Mouse (Mus musculus) CH12.LX (cell line): ENCODE data around the gene Enah. TPM values are rescaled to one million over a fixed set of nuclear protein-coding genes. Genes with fewer than 3 reads are reported as not detected.

ENCODE experiments used
- DNase-seq: peaks from one replicate; pipeline ENCODE4 v3.0.0-alpha.2; 2013; ENCODE audit errors: extremely low read depth
- H3K27ac ChIP-seq: 2 replicates; pipeline ENCODE4 v1.5.1; 2012; ENCODE audit warnings: low read depth, mild to moderate bottlenecking, control low read depth, moderate library complexity; ENCODE audit not compliant: insufficient read depth
- H3K27me3 ChIP-seq: replicated peaks from 2 replicates; pipeline ENCODE3; 2012; ENCODE audit warnings: inconsistent platforms
- H3K36me3 ChIP-seq, 2 experiments: replicated peaks in 1 of 2; 2 replicates each; pipeline versions ENCODE3 to v1.6.1; 2012; ENCODE audit warnings: inconsistent platforms in 1 of 2, low read length in 1 of 2, mild to moderate bottlenecking in 1 of 2, mixed read lengths in 1 of 2, moderate library complexity in 1 of 2; ENCODE audit not compliant: control insufficient read depth in 1 of 2, insufficient read depth in 1 of 2
- H3K4me1 ChIP-seq, 2 experiments: 2 replicates each; pipeline ENCODE4 v1.6.1; 2012; ENCODE audit warnings: inconsistent platforms in 1 of 2, moderate library complexity in 1 of 2; ENCODE audit not compliant: insufficient read depth in 2 of 2, control insufficient read depth in 1 of 2
- H3K4me2 ChIP-seq: 2 replicates; pipeline ENCODE4 v1.6.1; 2012; ENCODE audit warnings: low read depth, mild to moderate bottlenecking, control low read depth; ENCODE audit not compliant: poor library complexity, insufficient read depth, severe bottlenecking
- H3K4me3 ChIP-seq, 3 experiments: fragments of 150-350 bp in 1 of 3; sonication (generic) in 1 of 3; replicated peaks in 1 of 3; 2 replicates each; pipeline versions ENCODE3 to v1.5.1; 2011 to 2012; ENCODE audit warnings: low read depth in 2 of 3, low read length in 2 of 3, mild to moderate bottlenecking in 2 of 3, moderate library complexity in 2 of 3, control low read depth in 1 of 3, improper control_type of control experiment in 1 of 3, inconsistent platforms in 1 of 3, mixed read lengths in 1 of 3; ENCODE audit not compliant: poor library complexity in 1 of 3
- H3K79me2 ChIP-seq: replicated peaks from 2 replicates; pipeline ENCODE4 v1.6.1; 2012; ENCODE audit warnings: mild to moderate bottlenecking, moderate library complexity; ENCODE audit not compliant: control insufficient read depth, poor library complexity, insufficient read depth, severe bottlenecking; ENCODE audit errors: extremely low read depth
- H3K9ac ChIP-seq: 2 replicates; pipeline ENCODE4 v1.6.1; 2012; ENCODE audit warnings: low read depth, mild to moderate bottlenecking, control low read depth, moderate library complexity; ENCODE audit not compliant: insufficient read depth
- H3K9me3 ChIP-seq: replicated peaks from 2 replicates; pipeline ENCODE3; 2012; ENCODE audit warnings: low read length, inconsistent platforms, mixed read lengths
- E2F4 ChIP-seq: IDR thresholded peaks from 2 replicates; pipeline ENCODE4 v1.6.1; 2011; ENCODE audit warnings: low read depth, low read length, improper control_type of control experiment; ENCODE audit not compliant: insufficient replicate concordance
- GABPA ChIP-seq: IDR thresholded peaks from 2 replicates; pipeline ENCODE4 v1.6.1; 2012; ENCODE audit warnings: low read depth, low read length, improper control_type of control experiment, inconsistent platforms; ENCODE audit not compliant: insufficient replicate concordance
- HCFC1 ChIP-seq: IDR thresholded peaks from 2 replicates; pipeline ENCODE4 v1.6.1; 2012; ENCODE audit warnings: low read depth, mild to moderate bottlenecking, inconsistent platforms, low read length, improper control_type of control experiment
- JUND ChIP-seq: conservative IDR thresholded peaks from 2 replicates; pipeline ENCODE4 v1.6.1; 2011; ENCODE audit warnings: low read depth, low read length, improper control_type of control experiment
- MAX ChIP-seq: IDR thresholded peaks from 2 replicates; pipeline ENCODE4 v1.6.1; 2011; ENCODE audit warnings: low read length, improper control_type of control experiment
- NRF1 ChIP-seq: IDR thresholded peaks from 2 replicates; pipeline ENCODE4 v1.6.1; 2014; ENCODE audit warnings: low read depth, mild to moderate bottlenecking, inconsistent platforms, low read length, improper control_type of control experiment, moderate library complexity
- PAX5 ChIP-seq: IDR thresholded peaks from 2 replicates; pipeline ENCODE4 v1.6.1; 2012; ENCODE audit warnings: low read length, inconsistent platforms, mixed read lengths
- SMC3 ChIP-seq: IDR thresholded peaks from 2 replicates; pipeline ENCODE4 v1.6.1; 2011; ENCODE audit warnings: low read depth, low read length, improper control_type of control experiment
- USF1 ChIP-seq: IDR thresholded peaks from 2 replicates; pipeline ENCODE4 v1.6.1; 2014; ENCODE audit warnings: low read depth, mild to moderate bottlenecking, inconsistent platforms, low read length, improper control_type of control experiment
- ZNF384 ChIP-seq: IDR thresholded peaks from 2 replicates; pipeline ENCODE4 v1.6.1; 2012; ENCODE audit warnings: low read depth, low read length, improper control_type of control experiment, inconsistent platforms
- dilution Hi-C: fragments of 300-500 bp; cut with MboI; formaldehyde crosslinking; loops from 2 replicates; pipeline ENCODE4 v1.14.3; 2020; ENCODE audit warnings: low sequenced_read_pairs; ENCODE audit not compliant: extremely low pct_unique_long_range_greater_than_20kb, extremely low pct_ligation_motif_present
- in situ Hi-C: fragments of 300-500 bp; cut with MboI; formaldehyde crosslinking; loops from 3 replicates; pipeline ENCODE4 v1.14.3; 2019; ENCODE audit warnings: low sequenced_read_pairs, low pct_ligation_motif_present, low pct_unique_long_range_greater_than_20kb, mixed read lengths
- polyA plus RNA-seq: library from polyadenylated mRNA; unstranded; fragments of >175 nt; gene quantifications from 2 replicates; pipeline ENCODE4 v1.2.1, GENCODE M21; 2012; ENCODE audit warnings: low read depth; ENCODE audit not compliant: insufficient read length
- total RNA-seq, 2 experiments: library from RNA; depleted of rRNA; stranded (reverse); fragments of 300-350 nt in 1 of 2; fragments of >200 nt in 1 of 2; gene quantifications; 2 replicates each; pipeline ENCODE4 v1.2.3; 2012 to 2014

Gene Enah
- total and polyA plus RNA-seq, 3 experiments: 45.3 to 75.3 (median 72.6) TPM

DNA sequence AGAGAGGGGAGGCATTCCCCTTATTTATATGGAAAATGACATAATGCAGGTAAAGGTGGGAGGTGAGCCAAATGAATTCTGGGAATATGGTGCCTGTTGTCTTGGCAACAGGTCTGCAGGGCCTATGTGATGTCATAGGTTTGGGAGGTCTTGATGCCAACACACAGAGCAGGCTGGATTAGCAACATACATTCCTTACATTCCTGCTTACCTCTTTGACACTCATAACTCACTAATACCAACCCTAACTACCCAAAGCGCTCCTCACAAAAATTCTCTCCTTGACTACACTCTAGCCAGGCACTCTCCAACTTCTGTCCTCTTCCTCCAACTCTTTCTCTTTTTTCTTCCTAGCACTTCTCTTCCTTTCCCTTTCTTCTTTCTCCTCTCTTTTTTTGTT, 171.6 kb downstream of the Enah start:
- Histone ChIP-seq H3K27me3 (peaks cover 12% of the 10 kb centered on the region), H3K79me2 (peaks cover 7% of the 10 kb centered on the region; the same call in 1 of the 2 replicates), H3K4me2 (no peak overlapping the region), H3K9ac (no peak overlapping the region), H3K4me1 (peaks cover 0 to 61% of the 10 kb centered on the region in 2 experiments; a peak in 2 of 4 replicates), H3K4me3 (no peak overlapping the region), H3K36me3 (no peaks in the 10 kb centered on the region), H3K9me3 (peaks cover 2% of the 10 kb centered on the region), H3K27ac (no peak overlapping the region)
- dilution Hi-C loops: no loop called here
- in situ Hi-C loops: no loop called here
- no peak for TF ChIP-seq GABPA
- no peak for TF ChIP-seq JUND
- TF ChIP-seq ZNF384: no peak
- no peak for TF ChIP-seq E2F4
- TF ChIP-seq USF1: no peak
- no peak for DNase-seq

- DNase-seq: no peak
- peaks cover 10% of the 10 kb centered on the region; the same call in 1 of the 2 replicates for H3K79me2 ChIP-seq
- H3K4me3 ChIP-seq: no peak overlapping the region
- in situ Hi-C loops: no loop called here
- dilution Hi-C loops: no loop called here
- peaks cover 0 to 60% of the 10 kb centered on the region in 2 experiments; a peak in 2 of 4 replicates for H3K4me1 ChIP-seq
- no peak overlapping the region for H3K4me2 ChIP-seq
- H3K9me3 ChIP-seq: peaks cover 2% of the 10 kb centered on the region
- no peak overlapping the region for H3K9ac ChIP-seq
- H3K27ac ChIP-seq: no peak overlapping the region
- peaks cover 12% of the 10 kb centered on the region for H3K27me3 ChIP-seq
- TF ChIP-seq NRF1: no peak
- no peak for TF ChIP-seq PAX5
- TF ChIP-seq SMC3: no peak
- TF ChIP-seq MAX: no peak
- no peak for TF ChIP-seq HCFC1
- TF ChIP-seq ZNF384: peak; percentile 41; the same call in 1 of the 2 replicates
- TF ChIP-seq USF1: no peak
- TF ChIP-seq, all 38 proteins: peak for 1
- H3K36me3 ChIP-seq: no peaks in the 10 kb centered on the region
Measured at GRCm38 (mm10) chr1:181847396-181847795, 172.4 kb downstream of the Enah start.

Other genes starting within 250 kb of the Enah start
- gene Lbr, start 176.9 kb downstream of the Enah start, total RNA-seq (2012; rRNA removed): 113 and 133 TPM in 2 replicates
- 136 and 142 TPM in 2 replicates for gene Lbr, start 176.9 kb downstream of the Enah start, total RNA-seq (2014; rRNA removed)
- 78.4 and 79.1 TPM in 2 replicates for gene Lbr, start 176.9 kb downstream of the Enah start, polyA plus RNA-seq
- gene Srp9, start 104.7 kb upstream of the Enah start, total RNA-seq (2012; rRNA removed): 135 and 154 TPM in 2 replicates
- 221 and 235 TPM in 2 replicates for gene Srp9, start 104.7 kb upstream of the Enah start, total RNA-seq (2014; rRNA removed)
- gene Srp9, start 104.7 kb upstream of the Enah start, polyA plus RNA-seq: 138 and 153 TPM in 2 replicates
- not detected in 2 replicates for gene Vmn1r1, start 144.5 kb upstream of the Enah start, total RNA-seq (2012; rRNA removed)
- gene Vmn1r1, start 144.5 kb upstream of the Enah start, total RNA-seq (2014; rRNA removed): not detected in 2 replicates
- not detected in 2 replicates for gene Vmn1r1, start 144.5 kb upstream of the Enah start, polyA plus RNA-seq